Mouse (Mus musculus): ENCODE measurements at regions not wholly inside any gene's neighbourhood (a gene's known extent, or its start where the extent isn't known, plus 50 kb on each side); places are given as distances from the start of the nearest gene placed in this dataset.

DNA sequence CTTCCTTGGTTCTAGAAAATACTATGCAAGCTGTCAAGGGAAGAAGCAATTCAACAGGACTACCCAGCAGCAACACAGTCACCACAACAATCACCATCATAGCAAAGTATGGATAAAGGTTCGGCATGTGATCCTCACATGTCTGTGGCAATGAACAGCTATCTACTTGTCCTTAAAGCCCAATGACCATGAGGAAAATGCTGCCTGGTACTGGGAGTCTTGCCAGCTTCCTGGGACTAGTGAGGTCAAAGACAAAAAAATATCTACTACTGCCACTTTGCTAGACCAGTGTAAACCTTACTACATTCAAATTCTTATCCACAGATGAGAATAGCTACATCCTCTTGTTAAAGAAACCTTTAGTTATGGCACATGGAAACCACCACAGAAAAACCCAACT is 346.3 kb downstream of the Wdr20rt start:
- Histone ChIP-seq H3K27ac (ENCODE audit: insufficient read depth, low read depth) (no peak overlapping the region), H3K4me3 (replicated peaks in 1 of 3; ENCODE audit: low read depth in 2 of 3, low read length in 2 of 3, poor library complexity in 1 of 3) (no peak overlapping the region), H3K79me2 (replicated peaks; ENCODE audit: control insufficient read depth, extremely low read depth, insufficient read depth, poor library complexity, severe bottlenecking) (no peaks in the 10 kb centered on the region), H3K27me3 (replicated peaks) (no peaks in the 10 kb centered on the region), H3K9me3 (replicated peaks; ENCODE audit: low read length) (peaks cover 3% of the 10 kb centered on the region), H3K4me2 (ENCODE audit: insufficient read depth, low read depth, poor library complexity, severe bottlenecking) (no peak overlapping the region), H3K4me1 (ENCODE audit: control insufficient read depth in 1 of 2, insufficient read depth in 2 of 2) (no peaks in the 10 kb centered on the region), H3K36me3 (replicated peaks in 1 of 2; ENCODE audit: control insufficient read depth in 1 of 2, insufficient read depth in 1 of 2, low read length in 1 of 2) (no peaks in the 10 kb centered on the region), H3K9ac (ENCODE audit: insufficient read depth, low read depth) (no peak overlapping the region)
- in situ Hi-C loops (cut with MboI; ENCODE audit: low pct_ligation_motif_present, low pct_unique_long_range_greater_than_20kb, low sequenced_read_pairs) = no loop called here
- dilution Hi-C loops (cut with MboI; ENCODE audit: extremely low pct_ligation_motif_present, extremely low pct_unique_long_range_greater_than_20kb, low sequenced_read_pairs) = no loop called here
- DNase-seq (ENCODE audit: extremely low read depth) = no peak
- TF ChIP-seq TBP (conservative IDR thresholded peaks at IDR 0.05; ENCODE audit: low read depth, low read length) = no peak
- no peak for TF ChIP-seq ZMIZ1 (IDR thresholded peaks at IDR 0.05; ENCODE audit: low read depth, low read length)
- TF ChIP-seq ZKSCAN1 (IDR thresholded peaks at IDR 0.05; ENCODE audit: borderline replicate concordance, low read depth, low read length) = no peak
- TF ChIP-seq SMC3 (IDR thresholded peaks at IDR 0.05; ENCODE audit: low read depth, low read length) = no peak
- TF ChIP-seq GABPA (IDR thresholded peaks at IDR 0.05; ENCODE audit: insufficient replicate concordance, low read depth, low read length) = no peak
- TF ChIP-seq MXI1 (IDR thresholded peaks at IDR 0.05; ENCODE audit: low read depth, low read length) = no peak
- no peak for TF ChIP-seq JUND (conservative IDR thresholded peaks at IDR 0.05; ENCODE audit: low read depth, low read length)
- no peak for TF ChIP-seq EP300 (IDR thresholded peaks at IDR 0.05; ENCODE audit: low read length)
- no peak for TF ChIP-seq ETS1 (conservative IDR thresholded peaks at IDR 0.05; ENCODE audit: low read depth, low read length)
- TF ChIP-seq RAD21 (IDR thresholded peaks at IDR 0.05; ENCODE audit: low read depth, low read length) = no peak
- no peak for TF ChIP-seq KAT2A (IDR thresholded peaks at IDR 0.05; ENCODE audit: insufficient replicate concordance, low read length)
- TF ChIP-seq E2F4 (IDR thresholded peaks at IDR 0.05; ENCODE audit: insufficient replicate concordance, low read depth, low read length) = no peak
- no peak for TF ChIP-seq BHLHE40 (IDR thresholded peaks at IDR 0.05; ENCODE audit: low read depth, low read length)
- TF ChIP-seq CHD2 (IDR thresholded peaks at IDR 0.05; ENCODE audit: low read length) = no peak
- no peak for TF ChIP-seq MAFK (IDR thresholded peaks at IDR 0.05; ENCODE audit: insufficient replicate concordance, low read length)
- TF ChIP-seq MEF2A (IDR thresholded peaks at IDR 0.05; ENCODE audit: borderline replicate concordance, low read depth, low read length) = no peak
- no peak for TF ChIP-seq USF2 (conservative IDR thresholded peaks at IDR 0.05; ENCODE audit: low read depth, low read length)
- no peak for TF ChIP-seq JUN (IDR thresholded peaks at IDR 0.05; ENCODE audit: insufficient read depth, low read depth, low read length)

DNA sequence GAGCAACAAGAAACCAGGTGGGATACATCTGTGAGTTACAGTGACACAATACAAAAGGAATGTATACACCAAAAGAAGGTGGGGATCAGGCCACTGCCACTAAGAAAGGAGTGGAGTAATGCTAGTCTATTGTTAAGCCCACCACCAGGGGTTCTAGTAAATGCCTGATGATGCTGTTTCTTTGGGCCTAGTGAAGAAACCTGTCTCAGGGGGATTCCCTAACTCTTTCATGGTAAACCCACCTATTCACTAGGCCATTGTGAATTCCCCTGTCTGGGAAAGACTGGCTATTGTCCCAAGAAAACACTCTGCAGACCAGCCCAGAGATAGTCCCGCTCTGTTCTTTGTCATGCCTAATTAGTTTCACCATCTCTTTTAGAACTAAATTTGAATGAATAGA is 368.2 kb downstream of the Wdr20rt start:
- no peak overlapping the region for H3K9ac ChIP-seq (ENCODE audit: insufficient read depth, low read depth)
- H3K4me3 ChIP-seq (replicated peaks in 1 of 3; ENCODE audit: low read depth in 2 of 3, low read length in 2 of 3, poor library complexity in 1 of 3) = no peak overlapping the region
- DNase-seq (ENCODE audit: extremely low read depth) = no peak
- H3K9me3 ChIP-seq (replicated peaks; ENCODE audit: low read length) = no peaks in the 10 kb centered on the region
- H3K4me1 ChIP-seq (ENCODE audit: control insufficient read depth in 1 of 2, insufficient read depth in 2 of 2) = no peaks in the 10 kb centered on the region
- no peak for TF ChIP-seq RCOR1 (conservative IDR thresholded peaks at IDR 0.05; ENCODE audit: low read depth, low read length)
- no peak for TF ChIP-seq MXI1 (IDR thresholded peaks at IDR 0.05; ENCODE audit: low read depth, low read length)
- TF ChIP-seq MAZ (IDR thresholded peaks at IDR 0.05; ENCODE audit: low read depth, low read length) = no peak
- TF ChIP-seq E2F4 (IDR thresholded peaks at IDR 0.05; ENCODE audit: insufficient replicate concordance, low read depth, low read length) = no peak
- TF ChIP-seq TBP (conservative IDR thresholded peaks at IDR 0.05; ENCODE audit: low read depth, low read length) = no peak
- no peak for TF ChIP-seq POLR2AphosphoS2 (IDR thresholded peaks at IDR 0.05; ENCODE audit: low read depth, low read length)
- no peak for TF ChIP-seq NRF1 (IDR thresholded peaks at IDR 0.05; ENCODE audit: low read depth, low read length)
- no peak for TF ChIP-seq CHD2 (IDR thresholded peaks at IDR 0.05; ENCODE audit: low read length)
- TF ChIP-seq GABPA (IDR thresholded peaks at IDR 0.05; ENCODE audit: insufficient replicate concordance, low read depth, low read length) = no peak
- TF ChIP-seq TCF12 (IDR thresholded peaks at IDR 0.05; ENCODE audit: low read depth, low read length) = no peak
- TF ChIP-seq SIN3A (IDR thresholded peaks at IDR 0.05; ENCODE audit: low read length) = no peak
- no peak for TF ChIP-seq ELF1 (IDR thresholded peaks at IDR 0.05; ENCODE audit: low read depth, low read length)
- TF ChIP-seq USF1 (IDR thresholded peaks at IDR 0.05; ENCODE audit: low read depth, low read length) = no peak
- TF ChIP-seq MAX (IDR thresholded peaks at IDR 0.05; ENCODE audit: low read length) = no peak
- no peak for TF ChIP-seq MYC (IDR thresholded peaks at IDR 0.05; ENCODE audit: low read depth, low read length)
- no peak for TF ChIP-seq BHLHE40 (IDR thresholded peaks at IDR 0.05; ENCODE audit: low read depth, low read length)
- no peak for TF ChIP-seq ZMIZ1 (IDR thresholded peaks at IDR 0.05; ENCODE audit: low read depth, low read length)
- no peak for TF ChIP-seq IRF4 (IDR thresholded peaks at IDR 0.05; ENCODE audit: low read depth, low read length)
- TF ChIP-seq HCFC1 (IDR thresholded peaks at IDR 0.05; ENCODE audit: low read depth, low read length) = no peak
- dilution Hi-C loops (cut with MboI; ENCODE audit: extremely low pct_ligation_motif_present, extremely low pct_unique_long_range_greater_than_20kb, low sequenced_read_pairs) (no loop called here), in situ Hi-C loops (cut with MboI; ENCODE audit: low pct_ligation_motif_present, low pct_unique_long_range_greater_than_20kb, low sequenced_read_pairs) (no loop called here)
- H3K4me2 ChIP-seq (ENCODE audit: insufficient read depth, low read depth, poor library complexity, severe bottlenecking) = no peak overlapping the region
- no peak overlapping the region for H3K27ac ChIP-seq (ENCODE audit: insufficient read depth, low read depth)
- H3K36me3 ChIP-seq (replicated peaks in 1 of 2; ENCODE audit: control insufficient read depth in 1 of 2, insufficient read depth in 1 of 2, low read length in 1 of 2) = no peaks in the 10 kb centered on the region
- H3K27me3 ChIP-seq (replicated peaks) = no peaks in the 10 kb centered on the region
- no peaks in the 10 kb centered on the region for H3K79me2 ChIP-seq (replicated peaks; ENCODE audit: control insufficient read depth, extremely low read depth, insufficient read depth, poor library complexity, severe bottlenecking)

Measured in CH12.LX (cell line).